In the genomic region with DNA sequence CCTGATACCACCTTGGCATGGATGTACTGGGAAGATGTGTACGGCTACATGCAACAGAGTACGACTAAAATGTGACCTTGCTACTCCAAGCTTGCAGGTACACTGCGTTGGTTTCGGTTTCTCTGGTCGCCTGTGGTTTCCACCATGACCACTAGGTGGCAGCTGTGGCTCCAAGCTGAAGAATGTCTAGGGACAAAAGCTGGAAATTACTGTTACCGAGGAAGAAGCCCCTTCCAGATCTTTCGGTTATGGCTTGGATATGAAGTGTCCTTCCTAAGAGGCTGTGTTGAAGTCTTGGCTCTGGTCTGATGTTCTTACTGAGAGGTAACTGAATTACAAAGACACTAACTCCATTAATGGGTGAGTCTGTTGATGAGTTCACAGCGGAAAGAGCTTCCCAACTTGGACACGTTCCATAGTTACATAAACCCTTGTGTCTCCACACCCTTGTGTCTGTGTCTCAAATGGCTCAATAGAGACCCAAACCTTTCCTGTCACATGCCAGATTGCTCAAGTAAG, we compare ENCODE assay signal across 7 mouse cellular contexts. TPM values are rescaled to one million over a fixed set of nuclear protein-coding genes. Genes with fewer than 3 reads are reported as not detected.
DNase-seq lines count a peak whose midpoint lies in the region; ATAC-seq and TF ChIP-seq lines count a peak whose summit lies in the region.
"Not testable (repeated sequence)": the region's sequence is repeated elsewhere in the genome, so short reads cannot be mapped to it uniquely, and the experiment has no call there.

No protein-coding gene starts in this region.

- not testable (repeated sequence) for H3K36me3 ChIP-seq in hindbrain, embryonic 16.5 days (ENCODE audit: control insufficient read depth, insufficient read depth, low read length); lung, postnatal 0 days (ENCODE audit: insufficient read depth, low read length); neural tube, embryonic 15.5 days

- peak; percentile 18 for DNase-seq in WW6 (ENCODE audit: low read depth, low spot score)
- DNase-seq in gastrocnemius, adult 2 months, result peak; percentile 49
- DNase-seq in layer of hippocampus, postnatal 10 days (ENCODE audit: low spot score in 2 of 2), result peak; percentile 25 to 46
- DNase-seq in lung, postnatal 0 days (ENCODE audit: low spot score), result peak; percentile 84

- H3K9ac ChIP-seq in hindbrain, embryonic 16.5 days (ENCODE audit: low read depth, low read length); neural tube, embryonic 15.5 days (replicated peaks): not testable (repeated sequence)
- H3K9ac ChIP-seq in lung, postnatal 0 days (replicated peaks; ENCODE audit: low read depth), result 0 out of 2 replicates have a peak overlapping the region, but pooled peaks have one; percentile 12

- not testable (repeated sequence) for TF ChIP-seq POLR2A in cortical plate, adult 2 months (IDR thresholded peaks at IDR 0.05; ENCODE audit: extremely low read depth, insufficient read depth, low read length)

- H3K4me2 ChIP-seq in hindbrain, embryonic 16.5 days (ENCODE audit: low read length), result peak overlapping the region; percentile 37
- peak overlapping the region; percentile 55 for H3K4me2 ChIP-seq in lung, postnatal 0 days (replicated peaks; ENCODE audit: low read depth, low read length)
- H3K4me2 ChIP-seq in neural tube, embryonic 15.5 days, result peak overlapping the region; percentile 46

- ATAC-seq in hindbrain, embryonic 16.5 days, result peak; percentile 64
- peak; percentile 88 for ATAC-seq in lung, postnatal 0 days
- ATAC-seq in neural tube, embryonic 15.5 days (ENCODE audit: low FRiP score), result peak; percentile 78

- H3K9me3 ChIP-seq in hindbrain, embryonic 16.5 days (ENCODE audit: control insufficient read depth, low read length); lung, postnatal 0 days (ENCODE audit: low read length); neural tube, embryonic 15.5 days (replicated peaks): not testable (repeated sequence)

- 0 out of 2 replicates have a peak, but pooled peaks have one; percentile 19 for TF ChIP-seq CTCF in cortical plate, adult 2 months (IDR thresholded peaks at IDR 0.05; ENCODE audit: extremely low read depth, insufficient read depth, low read length)
- peak; percentile 48 for TF ChIP-seq CTCF in gastrocnemius, adult 2 months (IDR thresholded peaks at IDR 0.05)
- TF ChIP-seq CTCF in lung, postnatal 0 days (IDR thresholded peaks at IDR 0.05), result peak; percentile 61

- intact Hi-C loops in gastrocnemius, adult 2 months (cut with DNase I), result not testable (repeated sequence)

- H3K4me3 ChIP-seq in cortical plate, adult 2 months (ENCODE audit: insufficient read depth, low read length), result peak overlapping the region; percentile 19
- peak overlapping the region; percentile 72 for H3K4me3 ChIP-seq in gastrocnemius, adult 2 months
- H3K4me3 ChIP-seq in hindbrain, embryonic 16.5 days (ENCODE audit: low read length), result peak overlapping the region; percentile 10; the same call in 1 of the 2 replicates
- peak overlapping the region; percentile 40; the same call in 1 of the 2 replicates for H3K4me3 ChIP-seq in lung, postnatal 0 days (ENCODE audit: low read depth, low read length)
- H3K4me3 ChIP-seq in neural tube, embryonic 15.5 days (replicated peaks), result peak overlapping the region; percentile 19; the same call in 1 of the 2 replicates

- H3K27me3 ChIP-seq in hindbrain, embryonic 16.5 days (replicated peaks; ENCODE audit: control insufficient read depth, insufficient read depth, low read length); lung, postnatal 0 days (replicated peaks; ENCODE audit: insufficient read depth, low read length); neural tube, embryonic 15.5 days (replicated peaks): not testable (repeated sequence)

- TF ChIP-seq EP300 in lung, postnatal 0 days (IDR thresholded peaks at IDR 0.05), result peak; percentile 60; the same call in 1 of the 2 replicates

- H3K27ac ChIP-seq in cortical plate, adult 2 months (ENCODE audit: insufficient read depth, low read length); hindbrain, embryonic 16.5 days (ENCODE audit: low read depth, low read length); lung, postnatal 0 days (ENCODE audit: low read length); neural tube, embryonic 15.5 days (replicated peaks): not testable (repeated sequence)
- H3K27ac ChIP-seq in gastrocnemius, adult 2 months, result peak overlapping the region; percentile 79

- WGBS in hindbrain, embryonic 16.5 days, result 22% methylated on average over 7 of the region's 9 CpGs
- WGBS in lung, postnatal 0 days, result 8% methylated on average over 7 of the region's 9 CpGs
- WGBS in neural tube, embryonic 15.5 days, result 28% methylated on average over 7 of the region's 9 CpGs

- H3K4me1 ChIP-seq in cortical plate, adult 2 months (ENCODE audit: control insufficient read depth, insufficient read depth, low read length); hindbrain, embryonic 16.5 days (ENCODE audit: control insufficient read depth, insufficient read depth, low read depth, low read length); lung, postnatal 0 days (ENCODE audit: insufficient read depth, low read depth, low read length); neural tube, embryonic 15.5 days: not testable (repeated sequence)

RNA-seq across cellular contexts. Expression of a gene that starts 44.5 kb away (rescaled TPM):
- 8.6 and 9.0 TPM in 2 replicates for polyA plus RNA-seq in cortical plate, adult 2 months (2012; rRNA removed)
- 1 to 10 TPM; 2.1 to 2.3 TPM for total RNA-seq in gastrocnemius, adult 2 months (2021)
- 24.1 and 24.4 TPM in 2 replicates for polyA plus RNA-seq in hindbrain, embryonic 16.5 days (2015; fragmentation: Nextera tagmentation; extraction: Ambion mirVana)
- total RNA-seq in layer of hippocampus, postnatal 10 days (2021), result 10 to 100 TPM; 14.8 to 17.5 TPM
- polyA plus RNA-seq in lung, postnatal 0 days (2015; fragmentation: Nextera tagmentation; extraction: Ambion mirVana), result 10.4 and 12.3 TPM in 2 replicates
- polyA plus RNA-seq in neural tube, embryonic 15.5 days (2015; fragmentation: Nextera tagmentation; extraction: Ambion mirVana), result 25.7 and 25.9 TPM in 2 replicates

Comparison
In these comparisons a context has a peak if more than half of its experiments do, and no peak if none do; other contexts are left out.
1. DNase-seq: peak in every context shown above with its lines; median percentile 84 in lung, postnatal 0 days; 49 in gastrocnemius, adult 2 months; 36 in layer of hippocampus, postnatal 10 days; 18 in WW6.
2. H3K4me3 ChIP-seq: peak in every context shown above with its lines; median percentile 72 in gastrocnemius, adult 2 months; 40 in lung, postnatal 0 days; 19 in cortical plate, adult 2 months; 19 in neural tube, embryonic 15.5 days; 10 in hindbrain, embryonic 16.5 days.